Mouse (Mus musculus) frontal cortex, postnatal 25 days (tissue): ENCODE data around the gene Olfr175-ps1.

Source experiments
- DNase-seq, 2 experiments: peaks; one replicate each; pipeline ENCODE4 v3.0.0; 2022; ENCODE audit warnings: low spot score in 2 of 2

Gene Olfr175-ps1

GRCm38 (mm10) chr16:58826732-58827319, at the start of gene Olfr175-ps1:
TSS of gene Olfr175-ps1 (minus strand) at chr16:58826782.
- DNase-seq: no peak

GRCm38 (mm10) chr16:58874668-58875067, 48.1 kb upstream of the Olfr175-ps1 start, which contains the start of gene Olfr177:
TSS of gene Olfr177 (minus strand) at chr16:58874768.
- no peak for DNase-seq

GRCm38 (mm10) chr16:58861479-58861878, 34.9 kb upstream of the Olfr175-ps1 start:
- no peak for DNase-seq

GRCm38 (mm10) chr16:58860032-58860737, 33.6 kb upstream of the Olfr175-ps1 start:
- no peak for DNase-seq

- DNase-seq: no peak
Observed at GRCm38 (mm10) chr16:58800168-58800567, 26.4 kb downstream of the Olfr175-ps1 start, which contains the start of gene Olfr173. TSS of gene Olfr173 (minus strand) at chr16:58800268.
